Comparison of ENCODE assay signal across 17 mouse cellular contexts in the genomic region with DNA sequence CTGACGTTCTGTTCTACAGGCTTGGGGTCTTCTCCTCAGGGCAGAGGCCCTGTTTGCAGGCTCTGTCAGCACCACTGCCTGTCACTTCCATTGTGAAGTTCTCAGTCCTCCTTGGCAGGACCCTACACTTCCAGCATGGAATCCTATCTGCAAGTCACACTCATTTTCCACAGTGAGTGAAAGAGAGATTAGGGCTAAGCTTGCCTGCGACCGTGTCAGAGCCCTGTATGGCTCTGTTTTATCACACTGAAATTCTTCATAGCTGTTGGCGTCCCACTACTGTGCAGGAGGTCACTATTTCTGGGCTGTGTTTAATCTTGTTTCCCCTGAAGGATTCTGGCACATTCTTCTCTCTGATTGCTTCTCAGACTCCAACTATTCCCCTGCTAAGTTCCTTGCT.
DNase-seq lines count a peak whose midpoint lies in the region; ATAC-seq lines count a peak whose summit lies in the region.
"Had no signal": no experiment of that assay in that cellular context is flagged by ENCODE, and none has a peak within 500 bp of the region (broad histone marks: within the 10 kb centered on the region; RNA-seq: fewer than 3 reads in every experiment).

No protein-coding gene starts in this region.

- H3K36me3 ChIP-seq in kidney, embryonic 16.5 days (ENCODE audit: insufficient read depth, low read length) = no peaks in the 10 kb centered on the region
- no peaks in the 10 kb centered on the region for H3K36me3 ChIP-seq in heart, embryonic 11.5 days (ENCODE audit: control insufficient read depth, insufficient read depth, low read length)
- no peaks in the 10 kb centered on the region for H3K36me3 ChIP-seq in midbrain, embryonic 16.5 days (ENCODE audit: control insufficient read depth, insufficient read depth, low read length)
- no peaks in the 10 kb centered on the region for H3K36me3 ChIP-seq in forebrain, embryonic 16.5 days (ENCODE audit: control insufficient read depth, insufficient read depth)
- H3K36me3 ChIP-seq: hindbrain, embryonic 12.5 days; neural tube, embryonic 13.5 days; stomach, embryonic 15.5 days had no signal

- H3K4me3 ChIP-seq in kidney, embryonic 16.5 days (ENCODE audit: low read length) = no peak overlapping the region
- no peak overlapping the region for H3K4me3 ChIP-seq in heart, embryonic 11.5 days (ENCODE audit: low read depth, low read length)
- no peak overlapping the region for H3K4me3 ChIP-seq in midbrain, embryonic 16.5 days (ENCODE audit: low read depth, low read length)
- H3K4me3 ChIP-seq in forebrain, embryonic 16.5 days (replicated peaks; ENCODE audit: low read length) = no peak overlapping the region
- H3K4me3 ChIP-seq: hindbrain, embryonic 12.5 days; neural tube, embryonic 13.5 days; stomach, embryonic 15.5 days had no signal

- ATAC-seq in kidney, embryonic 16.5 days (ENCODE audit: low FRiP score, low TSS enrichment) = no peak
- peak; percentile 72 for ATAC-seq in heart, embryonic 11.5 days (replicated peaks; ENCODE audit: insufficient number of reproducible peaks, low FRiP score, low TSS enrichment)
- no peak for ATAC-seq in midbrain, embryonic 16.5 days
- ATAC-seq in forebrain, embryonic 16.5 days = no peak

- H3K27ac ChIP-seq in kidney, embryonic 16.5 days (ENCODE audit: low read length) = peak overlapping the region; percentile 66; the same call in 1 of the 2 replicates
- peak overlapping the region; percentile 96 for H3K27ac ChIP-seq in heart, embryonic 11.5 days (ENCODE audit: low read depth, low read length)
- H3K27ac ChIP-seq in midbrain, embryonic 16.5 days (ENCODE audit: low read length) = no peak overlapping the region
- H3K27ac ChIP-seq in forebrain, embryonic 16.5 days (ENCODE audit: low read length) = no peak overlapping the region
- H3K27ac ChIP-seq: hindbrain, embryonic 12.5 days; neural tube, embryonic 13.5 days; stomach, embryonic 15.5 days had no signal

- no peak for DNase-seq in kidney, postnatal 36 days
- peak; percentile 94 for DNase-seq in heart, adult 11 months
- peak; percentile 16 to 26 for DNase-seq in heart, postnatal 14 days
- DNase-seq: adrenal gland, postnatal 14 days; cerebellum, adult 2 months; gastrocnemius, postnatal 25 days; left cerebral cortex, postnatal 4 days; lung, adult 18-20 months; right cerebral cortex, postnatal 14 days; thymus, adult 2 months had no signal

- no peaks in the 10 kb centered on the region for H3K27me3 ChIP-seq in kidney, embryonic 16.5 days (ENCODE audit: insufficient read depth, low read length)
- no peaks in the 10 kb centered on the region for H3K27me3 ChIP-seq in heart, embryonic 11.5 days (ENCODE audit: control insufficient read depth, insufficient read depth, low read length)
- H3K27me3 ChIP-seq in midbrain, embryonic 16.5 days (ENCODE audit: control insufficient read depth, insufficient read depth, low read depth, low read length) = no peaks in the 10 kb centered on the region
- H3K27me3 ChIP-seq in forebrain, embryonic 16.5 days (replicated peaks; ENCODE audit: control insufficient read depth, insufficient read depth, low read length) = no peaks in the 10 kb centered on the region
- H3K27me3 ChIP-seq: hindbrain, embryonic 12.5 days; neural tube, embryonic 13.5 days; stomach, embryonic 15.5 days had no signal

- no peak overlapping the region for H3K4me2 ChIP-seq in kidney, embryonic 16.5 days (replicated peaks; ENCODE audit: low read depth, low read length)
- peak overlapping the region; percentile 35 for H3K4me2 ChIP-seq in heart, embryonic 11.5 days
- H3K4me2 ChIP-seq in midbrain, embryonic 16.5 days (ENCODE audit: low read length) = no peak overlapping the region
- no peak overlapping the region for H3K4me2 ChIP-seq in forebrain, embryonic 16.5 days (ENCODE audit: low read length)
- H3K4me2 ChIP-seq: hindbrain, embryonic 12.5 days; neural tube, embryonic 13.5 days; stomach, embryonic 15.5 days had no signal

- no peaks in the 10 kb centered on the region for H3K9me3 ChIP-seq in kidney, embryonic 16.5 days (ENCODE audit: low read length)
- H3K9me3 ChIP-seq in heart, embryonic 11.5 days (replicated peaks; ENCODE audit: control insufficient read depth, low read length) = no peaks in the 10 kb centered on the region
- H3K9me3 ChIP-seq in midbrain, embryonic 16.5 days (replicated peaks; ENCODE audit: control insufficient read depth, low read length, poor library complexity, severe bottlenecking) = no peaks in the 10 kb centered on the region
- H3K9me3 ChIP-seq in forebrain, embryonic 16.5 days (ENCODE audit: control insufficient read depth, low read length) = no peaks in the 10 kb centered on the region
- H3K9me3 ChIP-seq: hindbrain, embryonic 12.5 days; neural tube, embryonic 13.5 days; stomach, embryonic 15.5 days had no signal

- WGBS in kidney, embryonic 16.5 days = 55% methylated on average over 4 of the region's 4 CpGs
- WGBS in heart, embryonic 11.5 days (ENCODE audit: insufficient replicate concordance) = 8% methylated on average over 4 of the region's 4 CpGs
- 39% methylated on average over 4 of the region's 4 CpGs for WGBS in midbrain, embryonic 16.5 days
- 65% methylated on average over 4 of the region's 4 CpGs for WGBS in forebrain, embryonic 16.5 days

- intact Hi-C loops in heart, postnatal 14 days (cut with DNase I) = loop anchor here (5.0 kb wide), 1 partner anchor 36 kb away; no protein-coding TSS in a partner anchor

- peaks cover 34% of the 10 kb centered on the region for H3K4me1 ChIP-seq in kidney, embryonic 16.5 days (ENCODE audit: insufficient read depth, low read length)
- peaks cover 45% of the 10 kb centered on the region for H3K4me1 ChIP-seq in heart, embryonic 11.5 days (ENCODE audit: control insufficient read depth, insufficient read depth, low read length)
- peaks cover 4% of the 10 kb centered on the region; the same call in 1 of the 2 replicates for H3K4me1 ChIP-seq in midbrain, embryonic 16.5 days (ENCODE audit: control insufficient read depth, insufficient read depth, low read length)
- no peaks in the 10 kb centered on the region for H3K4me1 ChIP-seq in forebrain, embryonic 16.5 days (replicated peaks; ENCODE audit: control insufficient read depth, insufficient read depth, low read length)
- H3K4me1 ChIP-seq: neural tube, embryonic 13.5 days had no signal

- no peak overlapping the region for H3K9ac ChIP-seq in kidney, embryonic 16.5 days (replicated peaks; ENCODE audit: low read length)
- no peak overlapping the region for H3K9ac ChIP-seq in heart, embryonic 11.5 days (ENCODE audit: low read depth, low read length)
- H3K9ac ChIP-seq in midbrain, embryonic 16.5 days (ENCODE audit: low read depth, low read length) = no peak overlapping the region
- no peak overlapping the region for H3K9ac ChIP-seq in forebrain, embryonic 16.5 days (replicated peaks; ENCODE audit: low read depth, low read length)
- H3K9ac ChIP-seq: hindbrain, embryonic 12.5 days; neural tube, embryonic 13.5 days; stomach, embryonic 15.5 days had no signal

Comparison
In these comparisons a context has a peak if more than half of its experiments do, and no peak if none do; other contexts are left out.
1. H3K27ac ChIP-seq: peak in kidney, embryonic 16.5 days (single experiment) and heart, embryonic 11.5 days (single experiment); none in midbrain, embryonic 16.5 days (single experiment) and forebrain, embryonic 16.5 days (single experiment).
2. DNase-seq: peak in heart, adult 11 months (single experiment) and heart, postnatal 14 days (2 of 2); none in kidney, postnatal 36 days (0 of 2).